Mouse (Mus musculus) midbrain, embryonic 14.5 days (tissue): ENCODE measurements around the gene Olfr1054. TPM values are rescaled to one million over a fixed set of nuclear protein-coding genes. Genes with fewer than 3 reads are reported as not detected.
"Not testable (repeated sequence)": the region's sequence is repeated elsewhere in the genome, so short reads cannot be mapped to it uniquely, and the experiment has no call there.

Source experiments
- ATAC-seq: fragments of 200-750 bp; cut with Nextera tagmentation; 2 replicates; pipeline ENCODE4 v1.8.0; 2017; ENCODE audit warnings: moderate number of reproducible peaks, moderate library complexity; ENCODE audit not compliant: low FRiP score, low TSS enrichment
- DNase-seq: peaks from one replicate; pipeline ENCODE4 v3.0.0-alpha.2; 2015
- H3K27ac ChIP-seq: fragments of 300-500 bp; sonication (generic); replicated peaks from 2 replicates; pipeline ENCODE4 v1.5.1; 2014; ENCODE audit warnings: mild to moderate bottlenecking, low read depth, low read length, moderate library complexity
- H3K27me3 ChIP-seq: fragments of 300-500 bp; sonication (generic); 2 replicates; pipeline ENCODE4 v1.6.1; 2014; ENCODE audit warnings: low read length, control low read depth, mixed read lengths; ENCODE audit not compliant: control insufficient read depth, insufficient read depth
- H3K36me3 ChIP-seq: fragments of 300-500 bp; sonication (generic); 2 replicates; pipeline ENCODE4 v1.6.1; 2014; ENCODE audit warnings: low read length, control low read depth; ENCODE audit not compliant: control insufficient read depth, insufficient read depth
- H3K4me1 ChIP-seq: fragments of 300-500 bp; sonication (generic); 2 replicates; pipeline ENCODE4 v1.6.1; 2014; ENCODE audit warnings: mild to moderate bottlenecking, antibody characterized with exemption, low read length, control low read depth; ENCODE audit not compliant: control insufficient read depth, insufficient read depth
- H3K4me2 ChIP-seq: fragments of 300-500 bp; sonication (generic); 2 replicates; pipeline ENCODE4 v1.6.1; 2014; ENCODE audit warnings: mild to moderate bottlenecking, low read length, moderate library complexity
- H3K4me3 ChIP-seq: fragments of 300-500 bp; sonication (generic); replicated peaks from 2 replicates; pipeline ENCODE4 v1.5.1; 2014; ENCODE audit warnings: low read depth, low read length
- H3K9ac ChIP-seq: fragments of 300-500 bp; sonication (generic); replicated peaks from 2 replicates; pipeline ENCODE4 v1.6.1; 2014; ENCODE audit warnings: mild to moderate bottlenecking, low read length, moderate library complexity
- H3K9me3 ChIP-seq: fragments of 300-500 bp; sonication (generic); 2 replicates; pipeline ENCODE4 v1.6.1; 2016; ENCODE audit warnings: low read length, control low read depth, mixed read lengths; ENCODE audit not compliant: control insufficient read depth
- WGBS: fragments of 180-500 bp; shearing (Covaris S2); extraction: QIAGEN DNeasy Blood & Tissue Kit; methylation state at CpG from one replicate; pipeline ENCODE4 v1.1.7; 2014; 5-methylcytosine and 5-hydroxymethylcytosine counted together
- polyA plus RNA-seq: library from polyadenylated mRNA; unstranded; fragments of >200 nt; fragmentation: Nextera tagmentation; extraction: Ambion mirVana; gene quantifications from 2 replicates; pipeline ENCODE4 v1.2.1, GENCODE M21; 2014

The Olfr1054 gene
- not detected in 2 replicates for polyA plus RNA-seq

- Histone ChIP-seq H3K36me3 (no peaks in the 10 kb centered on the region), H3K27me3 (no peaks in the 10 kb centered on the region), H3K27ac (no peak within 1 kb of the TSS), H3K9me3 (no peaks in the 10 kb centered on the region), H3K9ac (no peak within 1 kb of the TSS), H3K4me1 (no peaks in the 10 kb centered on the region), H3K4me3 (no peak within 1 kb of the TSS), H3K4me2 (no peak within 1 kb of the TSS)
- DNase-seq (no peak), ATAC-seq (no peak)
- WGBS, result 91% methylated on average over 3 of the region's 3 CpGs
Observed at GRCm38 (mm10) chr2:86335333-86335732, at the start of gene Olfr1054. Gene Olfr1054 (minus strand): TSS chr2:86335433.

GRCm38 (mm10) chr2:86378293-86378692 is 43.1 kb upstream of the Olfr1054 start, which contains the start of gene Olfr1057:
Gene Olfr1057 (minus strand): TSS chr2:86378393.
- no peak for DNase-seq

GRCm38 (mm10) chr2:86366342-86366741 is 31.1 kb upstream of the Olfr1054 start:
- WGBS, result 78% methylated on average over 1 of the region's 6 CpGs
- not testable (repeated sequence) for H3K27me3 ChIP-seq, H3K4me2 ChIP-seq, DNase-seq, H3K9ac ChIP-seq, H3K36me3 ChIP-seq, H3K27ac ChIP-seq, H3K9me3 ChIP-seq, H3K4me1 ChIP-seq, H3K4me3 ChIP-seq, ATAC-seq

More at GRCm38 (mm10) chr2:86378293-86378692, 43.1 kb upstream of the Olfr1054 start, which contains the start of gene Olfr1057:
- no peaks in the 10 kb centered on the region for H3K27me3 ChIP-seq
- ATAC-seq, result no peak
- no peak within 1 kb of the TSS for H3K27ac ChIP-seq
- no peaks in the 10 kb centered on the region for H3K4me1 ChIP-seq
- no peak within 1 kb of the TSS for H3K9ac ChIP-seq
- H3K9me3 ChIP-seq, result no peaks in the 10 kb centered on the region
- no peak within 1 kb of the TSS for H3K4me3 ChIP-seq
- H3K36me3 ChIP-seq, result no peaks in the 10 kb centered on the region
- no peak within 1 kb of the TSS for H3K4me2 ChIP-seq

GRCm38 (mm10) chr2:86362369-86362768 is 27.1 kb upstream of the Olfr1054 start, which contains the start of gene Olfr1056:
Gene Olfr1056 (minus strand): TSS chr2:86362469.
- Histone ChIP-seq H3K9ac (no peak within 1 kb of the TSS), H3K4me1 (no peaks in the 10 kb centered on the region), H3K4me3 (no peak within 1 kb of the TSS), H3K4me2 (no peak within 1 kb of the TSS), H3K27ac (no peak within 1 kb of the TSS), H3K36me3 (no peaks in the 10 kb centered on the region), H3K27me3 (no peaks in the 10 kb centered on the region), H3K9me3 (no peaks in the 10 kb centered on the region)
- no peak for ATAC-seq
- DNase-seq, result no peak

GRCm38 (mm10) chr2:86351751-86352150 is 16.5 kb upstream of the Olfr1054 start:
- not testable (repeated sequence) for H3K27ac ChIP-seq, H3K4me2 ChIP-seq, H3K36me3 ChIP-seq, H3K4me1 ChIP-seq, H3K9me3 ChIP-seq, H3K27me3 ChIP-seq, ATAC-seq, DNase-seq, H3K4me3 ChIP-seq, H3K9ac ChIP-seq
- 91% methylated on average over 1 of the region's 1 CpGs for WGBS

- Histone ChIP-seq H3K27ac (no peak within 1 kb of the TSS), H3K27me3 (no peaks in the 10 kb centered on the region), H3K9me3 (no peaks in the 10 kb centered on the region), H3K9ac (no peak within 1 kb of the TSS), H3K4me3 (no peak within 1 kb of the TSS), H3K4me2 (no peak within 1 kb of the TSS), H3K4me1 (no peaks in the 10 kb centered on the region), H3K36me3 (no peaks in the 10 kb centered on the region)
- DNase-seq (no peak), ATAC-seq (no peak)
- WGBS, result 89% methylated on average over 5 of the region's 5 CpGs
Observed at GRCm38 (mm10) chr2:86350184-86350583, 15.0 kb upstream of the Olfr1054 start, which contains the start of gene Olfr1055. Gene Olfr1055 (minus strand): TSS chr2:86350284.

- no peak within 1 kb of the TSS for H3K4me3 ChIP-seq
- no peaks in the 10 kb centered on the region for H3K27me3 ChIP-seq
- 65% methylated on average over 3 of the region's 3 CpGs for WGBS
- no peaks in the 10 kb centered on the region for H3K36me3 ChIP-seq
- H3K4me1 ChIP-seq, result no peaks in the 10 kb centered on the region
- DNase-seq (no peak), ATAC-seq (no peak)
- no peak within 1 kb of the TSS for H3K9ac ChIP-seq
- H3K27ac ChIP-seq, result no peak within 1 kb of the TSS
- H3K4me2 ChIP-seq, result no peak within 1 kb of the TSS
- no peaks in the 10 kb centered on the region for H3K9me3 ChIP-seq
Observed at GRCm38 (mm10) chr2:86315184-86315583, 20.0 kb downstream of the Olfr1054 start, which contains the start of gene Olfr1053. Gene Olfr1053 (minus strand): TSS chr2:86315284.

- no peaks in the 10 kb centered on the region for H3K27me3 ChIP-seq
- no peak within 1 kb of the TSS for H3K4me3 ChIP-seq
- no peak within 1 kb of the TSS for H3K9ac ChIP-seq
- H3K9me3 ChIP-seq, result no peaks in the 10 kb centered on the region
- no peaks in the 10 kb centered on the region for H3K36me3 ChIP-seq
- no peak for DNase-seq
- H3K4me2 ChIP-seq, result no peak within 1 kb of the TSS
- H3K4me1 ChIP-seq, result no peaks in the 10 kb centered on the region
- no peak for ATAC-seq
- no peak within 1 kb of the TSS for H3K27ac ChIP-seq
Observed at GRCm38 (mm10) chr2:86292155-86292554, 43.1 kb downstream of the Olfr1054 start, which contains the start of gene Olfr1052. Gene Olfr1052 (plus strand): TSS chr2:86292455.
